Mouse (Mus musculus) common myeloid progenitor, adult 5-6 weeks (primary cell): Measurements from ENCODE around the gene Gzme. TPM values are rescaled to one million over a fixed set of nuclear protein-coding genes. Genes with fewer than 3 reads are reported as not detected.
"Not testable (repeated sequence)": the region's sequence is repeated elsewhere in the genome, so short reads cannot be mapped to it uniquely, and the experiment has no call there.

Source experiments
- ATAC-seq: replicated peaks from 2 replicates; pipeline ENCODE4 v1.8.0; 2016; ENCODE audit warnings: low read depth, mild to moderate bottlenecking, moderate TSS enrichment, inconsistent platforms; ENCODE audit not compliant: poor library complexity, severe bottlenecking
- total RNA-seq: library from RNA; stranded (forward); fragments of 200-1000, 187-1606 nt; gene quantifications from 2 replicates; pipeline ENCODE4 v1.2.3, GENCODE M21; 2017

The Gzme gene
- total RNA-seq, result not detected in 2 replicates

GRCm38 (mm10) chr14:56120525-56120924 is at the start of gene Gzme:
Gene Gzme, minus strand, starts transcription at chr14:56120625.
- no peak for ATAC-seq

GRCm38 (mm10) chr14:56168009-56168408 is 47.6 kb upstream of the Gzme start:
- no peak for ATAC-seq

DNA sequence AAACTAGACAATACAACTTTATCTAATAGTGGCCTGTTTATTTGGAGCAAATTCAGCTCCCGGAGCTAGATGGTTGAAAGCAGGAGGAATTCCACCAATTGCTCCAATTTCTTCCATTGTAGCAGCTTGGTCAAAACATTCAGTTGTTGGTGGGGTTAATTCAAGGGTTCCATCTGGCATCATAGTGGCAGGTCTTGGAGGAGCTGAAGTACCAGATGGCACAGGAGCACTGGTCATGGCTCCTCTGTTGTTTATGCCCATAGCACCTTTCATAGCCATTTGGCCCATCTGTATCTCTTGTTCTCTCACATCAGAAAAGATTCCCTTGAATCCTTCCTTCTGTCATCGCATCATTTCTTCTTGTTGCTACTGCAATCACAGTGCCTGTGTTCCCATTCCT is 41.7 kb upstream of the Gzme start:
- no peak for ATAC-seq

DNA sequence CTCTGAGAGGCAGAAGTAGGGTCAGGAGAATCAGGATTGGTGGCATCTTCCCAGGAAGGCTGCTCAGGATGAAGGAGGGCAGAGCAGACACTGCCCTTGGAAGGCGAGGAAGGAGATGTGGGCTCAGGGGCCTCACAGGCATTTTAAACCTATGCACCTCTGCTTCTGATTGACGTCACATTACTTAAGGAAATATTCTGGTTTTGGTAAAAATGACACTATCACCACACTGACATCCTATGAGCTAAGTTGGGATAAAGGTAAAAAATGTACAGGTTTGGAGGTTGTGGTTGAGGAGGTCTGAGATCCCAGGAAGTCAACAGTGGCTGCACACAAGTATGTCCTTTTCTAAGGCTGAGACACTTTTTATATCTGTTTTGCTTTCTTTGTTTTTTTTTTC is 39.1 kb upstream of the Gzme start, which contains the start of gene Gzmg:
Gene Gzmg (minus strand): TSS at position 101 of the 400 bp plus-strand sequence.
- not testable (repeated sequence) for ATAC-seq

- ATAC-seq, result no peak
Measured at GRCm38 (mm10) chr14:56155340-56155739, 34.9 kb upstream of the Gzme start.

- ATAC-seq, result not testable (repeated sequence)
Measured at GRCm38 (mm10) chr14:56133675-56134074, 13.2 kb upstream of the Gzme start.

DNA sequence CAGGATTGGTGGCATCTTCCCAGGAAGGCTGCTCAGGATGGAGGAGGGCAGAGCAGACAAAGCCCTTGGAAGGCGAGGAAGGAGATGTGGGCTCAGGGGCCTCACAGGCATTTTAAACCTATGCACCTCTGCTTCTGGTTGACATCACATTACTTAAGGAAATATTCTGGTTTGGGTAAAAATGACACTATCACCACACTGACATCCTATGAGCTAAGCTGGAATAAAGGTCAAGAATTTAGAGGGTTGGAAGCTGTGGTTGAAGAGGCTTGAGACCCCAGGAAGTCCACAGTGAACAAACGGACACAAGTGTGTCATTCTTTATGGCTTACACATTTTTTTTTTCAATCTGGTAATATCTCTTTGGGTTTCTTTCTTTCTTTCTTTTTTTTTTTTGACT is 12.1 kb upstream of the Gzme start, which contains the start of gene Gzmd:
Gene Gzmd (minus strand): TSS at position 101 of the 400 bp plus-strand sequence.
- not testable (repeated sequence) for ATAC-seq

DNA sequence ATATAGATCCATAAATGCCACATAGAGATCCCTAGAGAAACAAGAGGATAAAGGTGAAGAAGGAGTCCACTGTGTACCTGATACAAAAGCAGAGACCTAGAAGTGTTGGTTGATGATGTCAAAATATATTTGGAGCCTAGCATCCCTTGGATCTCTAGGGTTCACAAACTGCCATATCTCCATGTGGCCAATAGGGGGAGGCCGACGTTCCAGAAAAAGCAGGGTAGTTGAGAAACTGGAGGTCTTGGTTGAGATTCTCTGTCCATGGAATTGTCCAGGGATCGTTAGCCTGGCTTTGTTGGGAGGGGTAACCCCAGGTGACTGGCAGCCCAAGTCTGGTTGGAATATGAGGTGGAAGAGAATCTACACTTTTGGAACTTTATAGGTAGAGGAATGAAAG is 7.9 kb upstream of the Gzme start:
- no peak for ATAC-seq

DNA sequence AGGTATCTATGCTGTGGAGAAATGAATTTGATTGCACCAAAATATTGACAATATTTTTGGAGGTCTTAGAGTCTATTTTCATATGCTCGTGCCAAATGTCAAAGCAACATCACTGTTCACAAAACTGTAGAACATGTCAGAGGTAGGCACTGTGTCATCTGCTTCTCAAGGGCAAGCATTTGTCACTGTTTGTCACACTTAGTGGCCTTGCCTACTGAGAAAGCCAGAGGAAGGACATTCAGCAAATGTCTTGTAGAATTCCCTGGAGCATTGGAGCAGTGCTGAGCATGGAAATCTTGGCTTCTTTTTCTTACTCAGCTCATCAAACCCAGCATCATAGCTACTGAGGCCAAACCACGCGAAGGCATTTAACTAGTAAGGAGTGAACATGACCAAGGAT is 3.1 kb upstream of the Gzme start:
- ATAC-seq, result no peak

DNA sequence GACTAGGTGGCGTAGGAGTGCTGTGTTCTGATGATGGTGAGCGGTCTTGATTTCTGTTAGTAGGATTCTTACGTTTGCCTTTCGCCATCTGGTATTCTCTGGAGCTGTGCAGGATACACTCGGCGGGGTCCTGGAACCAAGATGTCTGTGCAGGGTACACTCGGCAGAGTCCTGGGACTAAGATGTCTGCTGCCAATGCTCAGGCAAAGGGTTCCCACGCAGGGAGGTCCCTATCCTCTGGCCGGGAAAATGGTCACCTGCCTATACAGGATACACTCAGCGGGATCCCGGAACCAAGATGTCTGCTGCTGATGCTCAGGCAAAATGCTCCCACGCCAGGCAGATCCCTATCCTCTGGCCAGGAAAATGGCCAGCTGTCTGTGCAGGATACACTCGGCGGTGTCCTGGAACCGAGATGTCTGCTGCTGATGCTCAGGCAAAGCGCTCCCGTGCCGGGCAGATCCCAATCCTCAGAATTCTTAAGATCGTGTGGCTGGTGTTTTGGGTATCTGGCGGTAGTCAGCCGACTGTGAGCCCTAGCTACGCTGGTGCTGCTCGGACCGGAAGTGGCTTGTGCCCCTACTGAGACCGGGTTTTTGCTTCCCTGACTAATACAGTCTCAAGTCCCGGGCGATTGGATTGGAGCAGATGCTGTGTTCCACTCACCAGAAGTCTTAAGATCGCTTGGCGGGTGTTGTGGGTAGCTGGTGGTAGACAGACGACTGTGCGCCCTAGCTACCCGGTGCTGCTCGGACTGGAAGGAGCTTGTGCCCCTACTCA is 4.7 kb downstream of the Gzme start:
- not testable (repeated sequence) for ATAC-seq

DNA sequence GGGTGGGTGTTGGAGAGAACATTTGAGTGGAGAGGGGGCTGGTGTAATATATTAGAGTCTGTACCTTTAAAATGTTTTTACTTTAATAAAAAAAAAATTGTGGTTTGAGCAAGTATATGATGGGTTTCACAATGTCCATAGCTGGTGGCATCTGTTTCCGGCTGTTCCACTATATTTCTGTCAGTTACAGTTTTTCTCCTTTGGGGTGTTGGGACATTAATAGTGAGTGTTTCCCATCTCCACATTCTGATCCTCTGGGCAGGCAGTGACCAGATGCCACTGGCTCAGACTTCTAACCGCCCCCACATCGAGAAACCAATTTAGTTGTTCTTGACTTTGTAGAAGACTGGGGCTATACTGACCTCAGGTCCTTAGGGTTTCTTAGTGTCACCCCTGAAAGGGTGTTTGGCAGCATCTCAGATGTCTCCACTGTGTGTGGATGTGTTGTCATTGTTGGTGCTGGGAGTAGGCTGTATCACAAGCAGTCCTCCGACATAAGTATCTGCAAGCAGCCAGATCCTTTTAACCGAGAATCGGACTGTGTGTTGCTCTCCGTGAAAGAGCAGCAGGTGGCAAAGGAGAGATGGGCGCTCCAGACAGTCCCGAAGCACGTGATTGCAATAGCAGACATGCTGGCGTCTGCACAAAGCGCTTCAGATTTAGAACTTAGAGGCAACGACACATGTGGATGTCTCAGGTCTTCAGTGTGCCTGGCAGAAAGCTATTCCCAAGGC is 14.8 kb downstream of the Gzme start:
- peak; percentile 64 for ATAC-seq

DNA sequence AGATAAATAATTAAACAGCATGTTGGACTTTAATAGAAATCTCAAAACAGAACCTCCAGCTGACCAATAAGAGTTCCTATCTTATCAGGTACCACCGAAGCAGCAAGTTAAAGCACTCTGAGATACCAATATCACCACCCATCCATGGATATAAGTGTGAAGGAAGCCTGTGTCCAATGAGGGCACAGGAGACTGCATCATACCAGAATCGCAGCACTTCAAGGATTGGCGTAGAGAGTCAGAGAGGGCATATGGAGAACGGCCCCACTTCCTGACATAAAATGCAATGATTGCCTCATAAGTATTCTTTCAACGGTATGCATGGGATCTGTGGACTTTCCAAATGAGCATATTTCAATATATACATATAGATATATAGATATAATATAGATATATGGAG is 15.4 kb downstream of the Gzme start:
- ATAC-seq, result peak; percentile 50

GRCm38 (mm10) chr14:56103452-56103851 is 17.0 kb downstream of the Gzme start:
- no peak for ATAC-seq

- peak; percentile 64 for ATAC-seq
Measured at GRCm38 (mm10) chr14:56102386-56102785, 18.0 kb downstream of the Gzme start, which contains the start of gene Ctsg. Gene Ctsg, minus strand, starts transcription at chr14:56102574.

- peak; percentile 47; the same call in 1 of the 2 replicates for ATAC-seq
Measured at GRCm38 (mm10) chr14:56098940-56099339, 21.5 kb downstream of the Gzme start.

DNA sequence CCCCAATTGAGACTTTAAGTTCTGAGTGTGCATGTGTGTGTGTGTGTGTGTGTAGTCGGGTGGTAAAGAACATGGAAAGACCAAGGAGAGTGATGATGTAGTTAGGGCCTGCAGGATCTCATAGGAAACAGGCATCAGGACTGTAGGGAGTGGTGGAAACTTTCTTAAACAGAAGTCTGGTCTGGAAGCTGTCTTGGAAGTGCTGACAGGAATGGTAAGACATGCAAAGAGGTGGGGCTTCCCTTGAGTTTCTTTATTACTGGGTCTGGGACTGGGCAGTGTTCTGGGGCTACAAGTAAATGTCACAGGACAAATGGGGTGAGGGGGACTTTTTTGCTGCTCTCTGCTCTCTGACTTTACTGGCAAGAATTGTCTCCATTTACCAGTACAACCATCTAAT is 22.8 kb downstream of the Gzme start:
- ATAC-seq, result no peak

DNA sequence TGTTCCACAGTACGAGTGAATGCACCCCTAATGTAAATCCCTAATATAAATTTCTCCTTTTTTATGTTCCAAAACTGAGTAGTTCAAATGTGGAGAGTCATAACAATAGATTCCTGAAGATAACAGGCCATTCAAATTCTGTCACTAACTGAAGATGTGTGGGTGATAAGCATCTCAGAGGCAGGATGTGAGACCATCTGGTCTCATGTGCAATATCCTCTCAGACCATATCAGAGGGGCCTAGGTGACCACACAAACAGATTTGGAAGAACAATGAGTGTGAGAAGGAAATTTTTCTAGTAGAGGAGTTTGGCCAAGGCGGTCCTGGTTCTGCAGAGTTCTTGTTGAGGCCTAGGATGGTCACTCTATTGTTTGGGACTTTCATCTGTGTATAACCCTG is 27.1 kb downstream of the Gzme start:
- peak; percentile 77 for ATAC-seq

DNA sequence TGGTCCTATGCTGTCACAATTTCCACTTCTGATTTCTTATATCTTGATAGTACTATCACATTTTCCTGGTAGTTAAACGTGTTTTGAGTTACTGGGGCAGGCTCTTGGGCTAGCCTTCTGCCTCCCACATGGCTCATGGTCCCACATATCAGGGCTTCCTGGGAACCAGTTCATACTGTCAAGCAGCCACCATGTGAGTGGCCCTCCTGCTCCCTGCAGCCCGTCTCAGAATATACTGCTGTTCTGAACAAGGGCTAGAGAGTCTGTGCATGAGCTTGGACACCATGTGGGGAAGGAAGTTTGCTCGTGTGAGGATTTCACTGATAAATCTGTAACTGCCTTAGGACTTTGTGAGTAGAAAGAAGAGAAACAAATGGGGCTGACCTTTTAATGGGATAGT is 33.7 kb downstream of the Gzme start:
- ATAC-seq, result no peak

- peak; percentile 69 for ATAC-seq
Measured at GRCm38 (mm10) chr14:56085167-56085566, 35.3 kb downstream of the Gzme start, which contains the start of gene Mcpt8. Gene Mcpt8, minus strand, starts transcription at chr14:56085273.

DNA sequence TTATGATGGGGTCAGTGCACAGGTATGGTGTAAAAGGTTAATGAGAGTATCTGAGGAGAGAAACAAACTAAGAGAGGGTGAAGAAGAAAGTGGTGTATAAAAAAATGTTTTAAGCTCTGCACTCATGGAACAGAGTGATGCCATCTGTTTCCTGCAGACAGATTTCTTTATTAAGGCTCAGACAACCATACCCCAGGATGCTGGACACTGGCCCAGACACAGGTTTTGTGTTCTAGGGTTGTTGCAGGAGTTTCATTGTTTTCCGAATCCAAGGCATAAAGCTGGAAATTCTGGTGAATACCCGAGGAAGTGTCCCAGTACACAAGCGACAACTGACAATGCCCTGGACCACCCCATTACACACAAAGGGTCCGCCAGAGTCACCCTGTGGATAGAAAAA is 38.4 kb downstream of the Gzme start:
- no peak for ATAC-seq
